Mouse (Mus musculus) B cell, adult 2 months (primary cell): Measurements from ENCODE around the gene Paqr4.

ENCODE experiments used
- DNase-seq, 2 experiments: peaks; one replicate each; pipeline ENCODE4 v3.0.0; 2022

Gene Paqr4

GRCm38 (mm10) chr17:23725477-23725876, 15.2 kb downstream of the Paqr4 start:
- no peak for DNase-seq

- DNase-seq: no peak
These were observed 18.1 kb downstream of the Paqr4 start, which contains the start of gene 1520401A03Rik for GRCm38 (mm10) chr17:23722376-23723125. TSS of gene 1520401A03Rik (minus strand) at chr17:23722783.

- no peak for DNase-seq
These were observed 18.8 kb downstream of the Paqr4 start for GRCm38 (mm10) chr17:23721886-23722285.

- no peak for DNase-seq
These were observed 21.2 kb downstream of the Paqr4 start for GRCm38 (mm10) chr17:23719455-23719854.

- DNase-seq: no peak
These were observed 23.7 kb downstream of the Paqr4 start for GRCm38 (mm10) chr17:23717003-23717402.

DNA sequence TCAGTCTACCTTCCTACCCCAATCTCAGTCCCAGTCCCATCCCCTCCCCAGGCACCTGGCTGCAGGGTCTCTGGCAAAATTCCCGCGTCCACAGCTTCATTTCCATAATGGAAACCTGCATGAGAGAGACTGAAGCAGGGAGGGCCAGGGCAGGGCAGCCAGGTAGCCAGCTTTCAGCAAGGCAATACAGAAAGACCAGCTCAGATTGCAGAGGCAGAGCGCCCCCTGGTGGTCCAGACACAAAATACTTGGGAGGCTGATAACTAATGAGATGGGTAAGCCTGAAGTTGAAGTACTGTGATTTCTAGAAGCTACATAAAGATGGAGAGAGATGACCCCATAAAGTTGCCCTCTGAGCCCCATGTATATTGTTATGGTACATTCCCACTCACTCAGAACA, 34.5 kb downstream of the Paqr4 start:
- peak; percentile 89 for DNase-seq

GRCm38 (mm10) chr17:23705525-23706104, 35.1 kb downstream of the Paqr4 start:
- DNase-seq: no peak

DNA sequence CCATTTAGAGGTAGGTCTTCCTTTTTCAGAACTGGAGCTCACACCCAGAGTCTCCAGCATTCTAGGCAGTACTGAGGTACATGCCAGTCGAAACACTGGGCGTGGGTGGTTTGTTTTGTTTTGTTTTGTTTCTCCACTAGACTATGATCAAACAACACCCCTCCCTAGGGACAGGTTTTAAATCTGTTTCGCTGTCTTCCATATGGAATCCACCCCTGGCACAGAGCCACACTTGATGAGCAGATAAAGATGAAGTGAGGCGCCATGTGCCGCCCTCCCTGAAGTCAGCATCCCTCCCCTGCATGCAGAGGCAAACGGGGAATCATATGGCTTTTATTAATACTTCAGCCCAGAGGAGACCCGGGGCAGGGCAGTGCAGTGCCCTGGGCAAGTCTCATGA, 35.9 kb downstream of the Paqr4 start:
- no peak for DNase-seq

- DNase-seq: no peak
These were observed 37.4 kb downstream of the Paqr4 start for GRCm38 (mm10) chr17:23703301-23703700.

DNA sequence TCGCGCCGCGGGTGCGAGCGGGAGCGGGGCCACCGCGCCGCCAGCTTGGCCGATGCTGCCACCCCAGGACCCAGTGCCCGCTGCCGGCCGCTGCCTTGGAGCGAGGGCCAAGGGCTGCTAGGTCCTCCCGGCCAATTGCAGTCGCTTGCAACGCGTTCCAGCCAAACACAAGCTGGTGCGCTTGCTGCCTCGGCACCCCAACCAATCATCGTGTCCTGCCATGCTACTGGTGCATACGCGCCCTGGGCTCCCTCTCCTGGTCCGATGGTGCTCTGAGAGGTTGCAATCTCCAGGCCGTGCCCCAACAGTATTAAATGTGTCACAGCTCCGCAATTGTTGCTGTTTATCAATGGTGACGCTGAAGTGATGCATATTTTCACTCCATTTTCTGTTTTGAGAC, 40.6 kb downstream of the Paqr4 start:
- DNase-seq: peak; percentile 85

DNA sequence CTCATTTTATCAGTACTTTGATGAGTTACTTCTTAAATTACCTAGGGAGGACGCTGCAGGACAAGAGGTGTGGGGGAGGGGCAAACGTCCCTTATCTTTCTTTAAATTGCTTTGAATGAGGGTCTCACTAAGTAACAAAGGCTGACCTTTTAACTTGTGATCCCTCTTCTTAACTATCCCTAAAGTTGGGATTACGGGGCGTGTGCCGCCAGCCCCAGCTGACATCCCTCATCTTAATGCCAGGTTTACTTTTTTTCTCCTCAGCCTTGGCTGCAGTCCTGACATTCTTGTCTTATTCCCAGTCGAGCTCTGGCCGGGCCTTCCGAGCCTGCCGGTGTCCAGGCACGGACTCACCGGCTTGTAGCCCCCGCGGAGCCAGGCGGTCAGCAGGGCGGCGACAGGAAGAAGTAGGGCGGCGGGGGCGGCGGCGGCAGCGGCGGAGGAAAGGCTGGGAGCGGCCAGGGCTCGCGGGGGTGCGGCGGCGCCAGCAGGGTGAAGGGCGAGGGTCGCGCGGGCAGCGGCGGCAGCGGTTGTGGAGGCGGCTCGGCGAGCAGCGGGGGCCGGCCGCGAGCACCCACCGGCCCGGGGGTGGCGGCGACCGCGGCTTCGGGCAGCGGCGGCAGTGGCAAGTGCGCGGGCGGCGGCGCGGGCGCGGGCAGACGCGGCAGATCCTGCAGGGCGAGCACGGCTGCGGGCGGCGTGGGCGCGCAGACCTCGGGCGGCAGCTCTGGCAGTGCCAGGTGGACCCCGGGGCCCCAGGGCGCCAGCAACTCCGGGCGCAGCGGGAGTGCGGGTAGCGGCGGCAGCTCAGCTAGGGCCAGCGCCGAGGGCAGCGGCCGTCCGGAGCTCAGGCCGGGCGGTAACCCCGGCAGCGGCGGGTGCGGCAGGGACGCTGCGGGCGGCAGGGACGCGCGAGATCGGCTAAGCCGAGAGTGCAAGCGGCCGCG, 41.3 kb downstream of the Paqr4 start:
- DNase-seq: peak in 1 of 2 experiments; percentile 16

DNA sequence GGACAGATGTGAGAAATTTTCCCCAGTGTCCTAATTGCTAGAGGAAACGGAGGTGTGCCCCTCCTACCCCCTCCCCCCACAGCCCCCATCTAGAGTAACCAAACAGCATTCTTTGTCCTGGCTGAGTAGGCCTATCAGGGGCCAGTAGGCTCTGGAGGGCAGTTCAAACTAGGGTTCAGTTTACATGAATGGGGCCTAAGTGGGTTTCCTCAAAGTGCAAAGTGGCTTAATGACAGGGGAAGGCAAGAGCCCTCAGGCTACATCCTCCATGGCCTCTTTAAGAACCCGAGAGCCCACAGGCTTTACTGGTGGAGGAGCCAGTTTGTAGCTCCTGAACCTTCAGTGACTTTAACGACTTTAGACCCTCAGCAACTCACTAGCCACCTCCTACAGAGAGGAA, 44.9 kb downstream of the Paqr4 start:
- no peak for DNase-seq

DNA sequence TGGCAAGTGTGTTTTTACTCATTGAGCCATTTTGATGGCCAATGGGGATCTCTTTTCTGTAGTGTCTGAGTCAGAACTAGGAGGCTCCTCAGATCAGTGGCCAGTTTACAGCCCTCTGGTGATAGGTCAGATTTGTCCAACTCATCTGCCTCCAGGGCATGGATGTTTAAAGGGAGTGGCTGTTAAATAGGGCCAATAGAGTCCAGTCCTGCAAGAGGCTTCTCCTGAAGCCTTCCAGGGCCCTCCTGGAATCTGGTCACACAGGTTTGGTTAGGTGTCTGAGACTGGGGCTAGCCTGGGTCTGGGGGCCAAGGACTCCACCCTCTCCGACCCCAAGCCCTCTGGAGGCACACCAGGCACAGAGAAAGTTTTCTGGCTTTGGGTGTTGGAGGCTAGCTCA, 46.2 kb downstream of the Paqr4 start:
- no peak for DNase-seq
